Mouse (Mus musculus) kidney, adult 2 months (tissue): Measurements from ENCODE around the gene Inha.

ENCODE experiments used
- CTCF ChIP-seq: fragments of 200-500 bp; conservative IDR thresholded peaks from 2 replicates; pipeline ENCODE4 v1.5.1; 2011; ENCODE audit warnings: low read depth, mild to moderate bottlenecking, control low read depth, low read length, moderate library complexity, mixed read lengths; ENCODE audit not compliant: insufficient read depth, insufficient read length
- POLR2A ChIP-seq: fragments of 200-500 bp; IDR thresholded peaks from one replicate; pipeline ENCODE4 v1.6.1; 2011; ENCODE audit warnings: low read depth, low read length, control low read depth

DNA sequence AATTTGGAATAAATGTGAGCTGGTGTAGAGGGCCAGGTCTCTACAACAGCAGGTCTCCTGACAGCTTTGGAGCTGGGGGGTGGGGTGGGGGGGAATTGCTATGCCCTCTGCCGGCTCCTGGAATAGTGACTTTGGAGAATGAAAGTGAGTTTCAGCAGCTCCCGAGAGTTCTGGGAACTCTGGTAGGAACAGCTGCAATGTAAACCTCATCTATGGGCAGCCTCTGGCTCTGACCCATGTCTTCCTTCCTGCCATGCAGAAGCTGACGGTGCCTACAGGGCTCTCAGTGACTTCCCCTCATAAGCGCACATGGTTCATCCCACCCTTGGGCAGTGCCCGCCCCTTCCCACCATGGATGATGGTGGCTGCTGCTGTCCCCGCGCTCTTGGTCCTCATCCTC lies 48.8 kb downstream of the Inha start:
- no peak for TF ChIP-seq CTCF
- TF ChIP-seq POLR2A, result no peak
